Mouse (Mus musculus) embryo, embryonic 9.5 days (tissue): ENCODE measurements at regions not wholly inside any gene's neighbourhood (a gene's known extent, or its start where the extent isn't known, plus 50 kb on each side); places are given as distances from the start of the nearest gene placed in this dataset.

Experiments
- DNase-seq: peaks from one replicate; pipeline ENCODE4 v3.0.0-alpha.2; 2017; ENCODE audit errors: extremely low spot score

DNA sequence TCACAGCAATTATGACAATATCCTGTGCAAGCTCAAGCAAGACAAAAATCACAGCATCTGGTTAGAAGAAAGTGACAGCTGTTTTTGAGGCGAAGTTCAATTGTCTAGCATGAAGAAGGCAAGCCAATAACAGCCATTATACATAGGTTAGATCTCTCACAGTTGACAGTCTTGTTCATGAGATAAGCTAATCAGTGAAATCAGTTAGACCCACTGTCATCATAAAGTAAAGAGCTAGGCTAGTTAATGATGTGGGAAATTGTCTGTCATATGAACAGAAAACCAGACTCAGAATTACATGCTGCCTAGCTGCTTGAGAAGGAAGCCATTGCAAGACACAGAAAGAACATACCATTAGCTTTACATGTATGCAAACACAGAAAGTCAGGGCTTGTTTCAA, 470.2 kb upstream of the 5930422O12Rik start:
- DNase-seq, result no peak

DNA sequence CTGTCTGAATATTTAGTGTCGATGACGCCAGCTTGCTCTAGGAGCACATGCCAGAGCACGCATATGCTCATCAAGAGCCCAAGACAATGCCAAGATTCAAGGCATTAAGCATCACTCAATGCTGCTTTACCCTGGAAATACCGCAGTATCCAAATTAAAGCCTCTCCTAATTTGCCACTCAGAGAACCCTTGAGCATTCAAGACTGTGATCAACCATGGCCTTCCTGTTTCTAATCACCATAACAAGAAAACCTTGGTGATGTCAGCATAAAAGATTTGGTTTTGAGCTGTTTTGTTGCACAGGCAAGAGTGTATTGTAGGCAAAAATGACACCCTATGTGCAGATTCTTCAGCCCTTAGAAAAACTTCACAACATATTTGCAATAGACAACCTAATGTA, 469.7 kb upstream of the 5930422O12Rik start:
- no peak for DNase-seq

DNA sequence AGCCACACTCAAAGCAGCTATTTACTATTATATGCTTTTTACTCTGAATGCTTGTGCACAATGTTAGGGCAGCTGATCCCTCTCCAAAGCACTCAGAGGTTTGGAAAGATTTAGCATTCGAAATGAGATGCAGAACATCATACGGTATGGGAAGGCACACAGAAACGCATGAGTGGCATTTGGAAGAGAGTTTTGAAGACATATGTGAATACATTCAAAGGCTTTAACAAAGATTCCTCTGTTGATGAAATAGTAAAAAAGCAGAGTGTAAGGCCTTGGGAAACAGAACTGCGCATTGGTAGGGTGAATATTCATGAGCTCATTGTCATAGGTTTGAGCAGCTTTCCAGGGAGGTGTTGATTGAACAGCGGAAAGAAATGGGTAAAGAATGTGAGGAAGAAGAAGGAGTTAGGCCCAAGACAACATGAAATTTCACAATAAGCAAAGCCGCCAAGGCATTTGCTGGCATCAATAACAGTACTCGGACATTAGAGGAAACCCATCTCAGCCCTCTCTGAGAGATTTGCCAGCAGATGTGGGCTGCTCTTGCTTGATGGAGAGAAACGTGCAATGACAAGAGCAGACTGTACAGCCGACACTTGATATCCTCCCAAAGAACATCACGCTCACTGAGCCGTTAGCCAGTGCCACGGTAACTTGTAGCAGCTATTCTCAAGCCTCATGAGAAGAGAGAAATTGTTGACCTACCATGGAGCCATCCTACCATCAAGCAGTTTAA, 469.0 kb upstream of the 5930422O12Rik start:
- DNase-seq, result no peak

DNA sequence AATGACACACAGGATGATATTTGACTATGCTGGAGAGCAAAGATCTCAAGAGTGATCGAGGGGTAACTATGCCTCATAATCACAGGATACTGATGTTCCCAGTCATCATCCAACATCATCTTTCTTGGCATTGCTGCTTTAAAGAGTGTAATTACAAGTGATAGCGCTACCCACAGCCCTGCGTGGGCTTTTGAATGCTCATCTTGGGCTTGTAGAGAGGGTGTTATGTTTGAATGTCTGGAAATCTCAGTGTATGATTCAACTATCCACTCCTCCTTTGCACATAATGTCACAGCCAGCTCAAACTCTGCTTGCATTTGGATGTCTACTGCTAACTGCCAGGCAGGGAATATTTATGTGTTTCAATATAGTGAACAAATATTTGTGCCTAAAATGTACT, 438.3 kb upstream of the 5930422O12Rik start:
- DNase-seq, result no peak

DNA sequence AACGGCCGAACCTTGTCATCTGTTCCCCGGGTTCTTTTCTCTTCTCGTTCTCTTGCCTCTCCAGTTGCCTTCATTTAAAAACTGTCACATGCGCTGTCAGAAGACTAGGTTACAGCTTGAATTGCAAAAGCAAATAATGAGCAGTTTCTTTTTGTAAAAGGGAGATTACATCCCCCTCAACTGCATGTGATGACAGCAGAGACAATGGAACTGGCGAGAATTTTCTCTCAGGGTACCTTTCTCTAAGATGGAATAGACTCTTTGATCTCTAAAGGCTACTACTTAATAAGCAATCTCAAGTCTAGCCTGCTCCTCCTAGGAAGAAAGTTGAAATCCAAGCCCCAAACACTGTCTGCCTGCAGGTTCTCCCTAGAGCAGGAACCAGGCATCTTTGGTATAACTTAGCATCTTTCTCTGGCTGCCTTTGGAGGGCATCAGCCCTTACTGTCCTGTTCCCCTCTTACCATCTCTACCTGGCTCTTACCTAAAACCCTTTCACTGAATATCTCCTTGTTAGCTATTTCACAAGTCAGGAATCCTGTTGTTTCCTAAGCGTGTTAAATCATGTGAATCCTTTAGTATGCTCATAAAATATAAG, 424.4 kb upstream of the 5930422O12Rik start:
- DNase-seq, result no peak

DNA sequence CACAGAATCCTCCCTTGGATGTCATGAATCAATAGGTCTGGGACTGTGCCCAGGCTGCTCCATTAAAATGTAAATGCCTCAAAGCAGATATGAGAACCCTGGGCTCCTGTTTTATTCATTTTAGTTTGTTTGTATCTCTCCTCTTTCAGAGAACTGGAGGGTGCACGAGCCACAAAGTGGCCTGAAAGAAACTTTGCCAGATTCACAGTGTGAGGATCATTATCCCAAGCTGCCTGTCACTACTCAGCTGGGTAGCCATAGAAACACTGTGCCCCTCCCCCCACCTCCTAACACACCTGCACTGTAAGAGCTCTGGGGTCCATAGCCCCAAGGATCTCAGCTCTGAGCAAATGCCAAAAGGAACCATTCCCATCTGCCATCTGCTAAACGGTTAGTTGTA, 423.9 kb upstream of the 5930422O12Rik start:
- no peak for DNase-seq

DNA sequence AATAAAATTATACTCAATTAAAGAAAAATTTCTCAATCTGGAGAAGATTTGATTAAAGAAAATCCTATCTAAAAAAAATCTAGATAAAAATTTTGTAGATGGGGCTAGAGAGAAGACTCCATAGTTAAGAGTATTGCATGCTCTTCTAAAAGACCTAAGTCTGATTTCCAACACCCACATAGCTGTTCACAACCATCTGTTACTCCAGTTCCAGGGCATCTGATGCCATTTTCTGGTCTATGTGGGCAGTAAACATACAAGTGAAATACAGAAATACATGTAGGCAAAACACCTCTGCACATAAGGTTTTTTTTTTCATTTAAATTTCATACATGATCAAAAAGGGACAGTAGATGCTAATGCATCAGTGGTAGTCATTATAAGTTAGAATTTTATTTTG, 418.4 kb upstream of the 5930422O12Rik start:
- no peak for DNase-seq

DNA sequence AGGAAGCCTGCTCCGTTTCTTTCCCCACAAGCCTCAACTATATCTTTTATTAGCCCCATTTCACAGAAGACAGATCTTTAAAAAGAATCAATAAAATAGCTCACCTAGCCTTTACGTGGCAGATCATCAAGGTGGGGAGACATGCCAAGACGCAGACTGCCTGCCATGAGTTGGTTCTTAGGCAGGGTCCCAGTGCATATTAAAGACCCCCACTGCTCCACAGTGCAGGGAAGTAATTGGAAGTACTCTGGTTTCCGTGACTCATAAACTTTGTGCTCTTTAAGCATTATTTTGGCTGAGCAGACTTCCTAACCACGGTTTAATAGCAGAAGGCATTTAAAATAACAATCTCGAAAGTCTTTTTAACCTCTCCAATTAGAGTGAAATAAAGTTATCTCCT, 415.7 kb upstream of the 5930422O12Rik start:
- DNase-seq, result no peak

DNA sequence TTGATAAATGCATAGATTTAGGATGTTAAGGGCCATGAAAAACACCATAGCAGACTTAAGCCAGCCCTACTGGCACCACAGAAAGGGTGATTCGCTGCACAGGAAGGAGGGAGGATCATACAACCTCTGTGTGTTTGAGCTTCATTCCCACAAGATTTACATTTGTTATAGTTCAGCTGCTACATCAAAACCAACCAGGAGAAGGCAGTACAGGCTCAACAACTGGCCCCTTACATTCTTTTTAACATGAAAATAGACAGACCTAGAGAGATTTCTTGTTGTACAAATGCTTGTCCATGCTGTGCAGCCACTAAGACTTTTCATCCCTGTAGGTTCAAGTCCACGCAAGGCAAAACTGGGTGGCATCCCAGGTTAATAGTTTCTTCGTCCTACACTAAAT, 412.6 kb upstream of the 5930422O12Rik start:
- no peak for DNase-seq

DNA sequence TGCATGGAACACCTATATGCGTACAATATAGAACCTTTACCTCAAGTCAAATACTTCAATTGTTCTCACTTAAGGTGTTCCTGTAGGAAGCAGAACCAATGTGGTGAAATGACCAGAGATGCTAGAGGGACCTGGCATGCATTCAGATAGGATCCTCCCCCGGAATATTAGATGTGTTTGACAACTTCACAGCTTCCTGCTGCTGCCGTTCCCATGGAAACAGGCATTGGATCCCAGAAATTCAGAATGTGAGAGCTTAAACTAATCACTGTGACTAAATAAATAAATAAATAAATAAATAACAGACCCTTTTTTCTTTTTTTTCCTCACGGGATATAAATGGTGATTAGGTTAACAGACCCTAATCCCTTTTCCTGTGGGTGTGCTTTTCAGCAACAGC, 401.5 kb upstream of the 5930422O12Rik start:
- DNase-seq, result no peak

DNA sequence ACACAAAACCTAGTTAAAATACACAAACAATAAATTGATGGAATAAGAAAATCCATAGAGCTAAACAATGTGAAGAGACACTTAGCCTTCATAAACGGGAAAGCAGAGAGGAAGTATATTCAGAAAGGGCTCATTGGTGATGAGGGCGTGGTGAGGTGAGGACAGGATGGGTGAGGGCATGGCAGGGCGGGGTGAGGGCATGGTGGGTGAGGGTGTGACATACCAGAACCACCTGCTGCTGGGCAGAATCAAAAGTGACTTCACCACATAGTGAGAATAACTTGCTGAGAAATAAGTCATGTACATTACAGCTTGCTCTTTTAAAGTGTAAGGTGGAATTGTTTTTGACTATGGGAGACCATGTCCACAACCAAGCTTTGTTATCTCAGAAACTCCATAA, 399.1 kb upstream of the 5930422O12Rik start:
- no peak for DNase-seq

DNA sequence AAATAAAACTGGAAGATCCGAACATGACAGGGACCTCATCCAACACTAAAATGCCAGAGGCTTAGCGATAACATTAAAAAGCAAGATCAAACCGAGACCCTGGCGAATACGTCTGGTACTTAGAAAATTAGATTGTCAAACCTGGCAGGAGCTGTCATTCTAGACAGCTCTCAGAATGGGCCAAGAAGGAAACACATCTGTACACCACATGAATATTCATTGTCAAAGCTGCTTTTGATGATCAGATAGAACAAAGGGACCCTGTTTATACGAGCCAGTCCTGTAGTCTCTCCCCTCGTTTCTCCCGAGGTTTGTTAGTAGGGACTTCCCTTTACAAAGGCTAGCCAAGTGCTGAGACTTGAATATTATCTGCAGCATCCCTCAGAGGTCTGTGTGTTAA, 376.5 kb upstream of the 5930422O12Rik start:
- DNase-seq, result no peak

DNA sequence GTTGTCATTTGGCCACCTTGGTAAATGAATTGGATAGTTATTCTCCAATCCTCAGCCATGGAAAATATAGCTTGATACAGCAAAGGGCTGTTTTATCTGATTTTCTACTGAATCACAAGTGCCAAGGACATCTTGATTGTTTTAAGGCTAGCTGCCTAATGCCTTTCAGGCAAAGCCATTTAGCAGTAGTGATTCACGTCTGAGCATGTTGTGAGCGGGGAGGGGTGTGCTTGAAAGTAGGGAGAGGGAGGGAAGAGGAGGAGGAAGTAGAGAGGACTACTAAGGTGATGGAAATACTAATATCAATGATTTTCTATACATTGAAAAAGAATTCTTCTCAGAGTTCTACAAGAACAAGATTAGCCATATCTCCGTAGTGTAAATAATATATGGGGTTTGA, 362.9 kb upstream of the 5930422O12Rik start:
- DNase-seq, result no peak

DNA sequence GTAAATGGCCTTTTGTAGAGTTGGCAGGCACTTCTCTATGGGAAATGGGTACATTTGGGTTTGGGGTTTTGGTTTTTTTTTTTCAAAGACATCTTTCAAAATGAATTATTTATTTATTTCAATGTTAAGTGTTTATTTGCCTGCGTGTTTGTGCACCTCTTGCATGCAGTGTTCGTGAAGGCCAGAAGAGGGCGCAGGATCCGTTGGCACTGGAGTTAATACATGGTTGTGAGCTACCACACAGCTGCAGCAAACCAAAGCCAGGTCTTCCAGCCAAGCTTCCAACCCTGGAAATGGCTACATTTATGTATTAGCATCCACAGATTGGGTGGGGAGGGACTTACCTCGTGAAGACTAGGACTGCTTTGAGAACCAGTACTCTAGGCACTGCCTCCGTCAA, 362.3 kb upstream of the 5930422O12Rik start:
- no peak for DNase-seq

DNA sequence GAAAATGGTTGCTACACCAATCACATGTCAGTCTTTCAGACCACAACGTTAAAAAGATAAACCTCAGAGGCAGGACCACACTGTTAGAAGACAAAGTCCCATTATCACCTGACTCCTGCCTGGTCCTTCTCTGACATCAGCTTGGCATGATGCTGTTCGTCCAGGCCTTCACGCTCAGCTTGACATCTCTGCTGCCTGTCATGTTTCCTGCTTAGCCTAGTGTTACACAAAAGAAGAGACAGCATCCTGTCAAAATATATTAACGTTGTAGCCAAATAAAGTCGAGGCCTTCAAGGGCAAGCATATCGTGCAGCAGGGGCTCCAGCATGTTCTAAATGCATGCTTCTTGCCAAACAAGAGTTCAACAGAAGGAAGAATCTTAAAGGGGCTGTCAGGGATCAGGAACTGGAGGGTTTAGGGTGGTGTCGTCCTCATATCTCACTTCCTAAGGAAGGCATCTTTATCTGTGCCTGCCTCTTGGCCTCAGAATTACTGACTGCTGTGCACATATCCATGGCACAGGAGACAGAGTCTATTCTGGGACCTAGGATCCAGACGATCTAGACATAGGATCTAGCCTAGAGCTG, 361.0 kb upstream of the 5930422O12Rik start:
- no peak for DNase-seq

DNA sequence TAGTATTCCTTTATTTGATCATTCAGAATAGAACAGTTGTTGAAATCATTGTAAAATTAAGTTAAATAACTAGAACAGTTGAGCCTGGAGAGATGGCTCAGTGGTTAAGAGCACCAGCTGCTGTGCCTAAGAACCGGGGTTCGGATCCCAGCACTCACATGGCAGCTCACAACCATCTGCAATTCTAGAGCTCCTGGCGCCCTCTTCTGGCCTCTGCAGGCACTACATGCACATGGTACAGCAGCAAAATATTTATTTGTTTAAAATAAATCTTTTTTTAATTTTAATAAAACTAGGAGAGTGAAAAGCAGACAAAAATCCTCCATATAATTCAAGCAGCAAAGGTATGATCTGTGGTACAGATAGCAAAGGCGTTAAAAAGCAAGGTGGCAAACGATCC, 360.0 kb upstream of the 5930422O12Rik start:
- no peak for DNase-seq

DNA sequence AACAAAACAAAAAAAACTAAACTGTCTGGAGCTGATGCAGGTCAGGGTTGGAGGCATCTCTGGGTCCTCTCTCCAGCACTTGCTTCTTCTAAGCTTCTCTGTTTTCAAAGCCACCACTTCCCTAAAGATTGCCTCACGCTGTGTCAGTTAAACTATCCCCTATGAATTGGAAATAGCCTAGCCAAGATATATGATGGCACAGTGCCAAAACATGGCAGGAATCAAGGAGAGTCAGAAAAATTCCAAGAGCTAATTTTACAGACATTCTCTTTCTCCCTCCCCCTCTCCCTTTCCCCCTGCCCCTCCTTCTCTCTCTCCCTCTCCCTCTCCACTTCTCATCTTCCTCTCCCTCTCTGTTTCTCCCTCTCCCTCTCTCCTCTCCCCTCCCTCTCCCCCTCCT, 353.3 kb upstream of the 5930422O12Rik start:
- DNase-seq, result no peak

DNA sequence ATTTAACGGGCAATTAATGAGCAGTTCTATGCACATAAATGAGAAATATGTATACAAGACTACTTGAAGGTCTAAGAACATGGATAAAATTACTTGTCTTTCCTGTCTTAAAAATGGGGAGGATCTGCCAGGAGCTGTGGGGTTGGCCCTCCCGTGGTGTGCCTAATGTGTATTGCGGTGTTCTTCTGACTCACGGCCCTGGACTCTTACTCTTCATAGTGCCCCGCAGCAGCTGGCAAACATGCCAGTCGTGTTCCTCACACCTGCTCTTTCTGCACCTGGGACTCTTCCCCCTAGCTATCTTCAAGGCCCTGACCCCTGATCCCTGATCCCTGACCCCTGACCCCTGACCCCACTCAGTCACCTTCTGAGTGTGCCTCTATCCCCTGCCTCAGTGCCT, 352.3 kb upstream of the 5930422O12Rik start:
- DNase-seq, result no peak

DNA sequence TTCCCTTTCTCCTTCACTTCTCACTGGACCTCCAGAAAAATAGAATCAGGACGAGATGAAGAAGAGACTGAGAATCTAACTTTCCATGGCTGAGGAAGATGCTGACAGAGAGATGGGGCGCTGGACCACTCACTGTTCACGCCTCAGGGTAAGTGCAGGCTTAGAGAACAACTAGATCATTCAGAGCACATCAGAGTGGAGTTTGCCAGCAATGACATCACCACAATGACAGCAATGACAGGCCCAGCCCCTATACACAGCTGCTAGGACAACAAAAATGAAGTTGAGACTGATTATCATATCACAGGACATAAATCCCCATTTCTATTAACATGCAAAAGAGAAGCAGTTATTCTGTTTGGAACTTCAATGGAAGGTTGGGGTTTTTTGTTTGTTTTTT, 350.4 kb upstream of the 5930422O12Rik start:
- no peak for DNase-seq

DNA sequence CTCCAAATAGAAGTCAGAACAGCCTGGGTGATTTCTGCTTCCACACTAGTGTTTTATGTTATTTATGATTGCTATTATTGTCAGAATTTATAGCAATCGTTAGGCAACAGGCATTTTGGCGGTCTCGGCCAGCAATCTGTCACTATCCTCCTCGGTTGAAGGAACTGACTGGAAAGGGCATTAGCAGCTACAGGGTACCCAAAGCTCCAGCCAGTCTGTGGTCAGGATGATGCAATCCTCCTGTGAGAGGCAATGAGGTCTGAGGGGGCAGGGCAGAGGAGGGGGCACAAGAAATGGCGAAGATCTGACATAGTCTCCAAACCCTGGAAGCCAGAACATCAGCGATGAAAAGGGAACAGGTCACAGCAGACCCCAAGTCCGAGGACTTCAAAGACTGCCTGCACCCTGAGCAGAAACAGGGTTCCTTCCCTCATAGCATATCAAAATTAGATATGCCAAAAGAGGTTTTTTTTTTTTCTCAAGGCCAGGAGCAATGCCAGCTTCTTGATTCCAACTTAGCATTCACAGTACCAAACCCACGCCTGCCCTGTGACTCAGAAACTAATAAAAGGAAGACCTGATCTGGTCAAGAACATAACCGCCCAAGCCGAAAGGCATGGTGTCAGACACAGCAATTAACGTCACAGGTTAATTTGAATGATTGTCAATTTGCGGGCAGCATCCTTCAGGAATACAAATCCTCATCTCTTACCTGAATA, 348.5 kb upstream of the 5930422O12Rik start:
- no peak for DNase-seq

DNA sequence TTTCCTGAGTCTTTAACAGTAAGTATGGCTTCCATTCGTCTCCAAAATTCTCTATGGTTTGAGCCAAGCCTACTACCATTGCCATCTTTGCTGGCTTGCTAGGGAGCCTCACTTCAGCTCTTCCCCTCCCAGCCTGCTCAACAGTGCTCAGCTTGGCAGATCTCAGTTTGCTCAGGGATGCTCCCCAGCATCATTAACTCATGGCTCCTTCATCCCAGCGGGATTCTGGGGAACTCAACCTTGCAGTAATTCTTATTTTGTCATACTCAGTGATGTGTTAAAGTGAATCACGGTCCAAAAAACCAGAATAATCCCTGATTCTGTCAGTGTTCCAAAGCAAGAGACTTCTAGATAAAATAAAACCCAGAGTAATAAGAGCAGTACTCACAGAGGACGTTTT, 346.6 kb upstream of the 5930422O12Rik start:
- no peak for DNase-seq

DNA sequence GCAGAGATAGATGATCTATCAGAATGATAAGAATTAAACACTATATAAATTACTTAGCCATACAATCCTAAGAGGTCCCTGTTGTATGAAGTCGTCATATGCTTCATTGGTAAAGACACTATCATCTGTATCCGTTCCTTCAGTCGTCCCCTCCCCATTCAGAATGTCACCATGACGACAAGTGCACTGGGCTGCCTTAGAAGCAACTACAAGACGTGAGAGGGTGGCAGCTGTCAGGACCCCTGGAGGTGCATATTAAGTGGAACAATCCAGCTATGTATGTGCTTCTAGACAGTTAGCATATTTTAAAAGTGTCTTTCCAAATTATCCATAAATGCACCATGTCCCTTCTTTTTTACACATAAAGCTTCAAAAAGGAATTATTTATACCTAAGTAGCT, 343.0 kb upstream of the 5930422O12Rik start:
- DNase-seq, result no peak

DNA sequence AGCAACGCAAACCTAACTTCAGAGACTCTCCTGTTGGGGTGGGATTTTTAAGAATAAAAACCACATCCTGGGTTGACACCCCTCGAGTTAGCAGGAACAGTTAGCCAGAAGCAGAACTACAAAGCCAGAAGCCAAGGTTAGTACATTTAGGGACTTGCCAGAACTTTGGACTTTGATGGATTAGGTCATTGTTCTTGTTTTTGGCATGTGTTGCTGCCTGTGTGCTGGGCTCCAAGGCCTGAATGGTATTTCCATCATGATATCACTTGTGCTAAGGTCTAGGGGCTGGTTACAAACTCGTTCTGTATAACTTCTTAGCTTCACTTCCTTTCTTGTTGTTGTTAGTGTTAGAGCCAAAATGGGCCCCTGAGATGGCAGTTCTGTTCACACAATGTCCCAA, 338.8 kb upstream of the 5930422O12Rik start:
- no peak for DNase-seq
